Mouse (Mus musculus): ENCODE results near the gene Josd2. TPM values are rescaled to one million over a fixed set of nuclear protein-coding genes. Genes with fewer than 3 reads are reported as not detected.

Gene Josd2
- polyA plus RNA-seq (2012; rRNA removed): 70.6 and 118 TPM in 2 replicates

- DNase-seq (ENCODE audit: low read depth): peak; percentile 99
- TF ChIP-seq CTCF (IDR thresholded peaks at IDR 0.05; ENCODE audit: borderline replicate concordance, extremely low read depth, insufficient read depth, insufficient read length) (no peak), POLR2A (IDR thresholded peaks at IDR 0.05; ENCODE audit: borderline replicate concordance, extremely low read depth, insufficient read depth, insufficient read length, poor library complexity, severe bottlenecking) (peak; percentile 37; the same call in 1 of the 2 replicates)
Observed at GRCm38 (mm10) chr7:44467811-44468411, at the start of gene Josd2. Gene Josd2, plus strand, starts transcription at chr7:44467980.

- DNase-seq (ENCODE audit: low read depth): no peak
- TF ChIP-seq CTCF (IDR thresholded peaks at IDR 0.05; ENCODE audit: borderline replicate concordance, extremely low read depth, insufficient read depth, insufficient read length) (no peak), POLR2A (IDR thresholded peaks at IDR 0.05; ENCODE audit: borderline replicate concordance, extremely low read depth, insufficient read depth, insufficient read length, poor library complexity, severe bottlenecking) (no peak)
Observed at GRCm38 (mm10) chr7:44427666-44428065, 40.1 kb upstream of the Josd2 start.

GRCm38 (mm10) chr7:44428171-44428950 lies 39.4 kb upstream of the Josd2 start:
- peak; percentile 94 for DNase-seq (ENCODE audit: low read depth)
- TF ChIP-seq CTCF (IDR thresholded peaks at IDR 0.05; ENCODE audit: borderline replicate concordance, extremely low read depth, insufficient read depth, insufficient read length) (no peak), POLR2A (IDR thresholded peaks at IDR 0.05; ENCODE audit: borderline replicate concordance, extremely low read depth, insufficient read depth, insufficient read length, poor library complexity, severe bottlenecking) (no peak)

GRCm38 (mm10) chr7:44428968-44429521 lies 38.7 kb upstream of the Josd2 start, which contains the start of gene Lrrc4b:
Gene Lrrc4b, plus strand, starts transcription at chr7:44429018.
- DNase-seq (ENCODE audit: low read depth): peak; percentile 96
- TF ChIP-seq CTCF (IDR thresholded peaks at IDR 0.05; ENCODE audit: borderline replicate concordance, extremely low read depth, insufficient read depth, insufficient read length) (0 out of 2 replicates have a peak, but pooled peaks have one; percentile 5), POLR2A (IDR thresholded peaks at IDR 0.05; ENCODE audit: borderline replicate concordance, extremely low read depth, insufficient read depth, insufficient read length, poor library complexity, severe bottlenecking) (peak; percentile 85)

- no peak for TF ChIP-seq CTCF (IDR thresholded peaks at IDR 0.05; ENCODE audit: borderline replicate concordance, extremely low read depth, insufficient read depth, insufficient read length)
- TF ChIP-seq POLR2A (IDR thresholded peaks at IDR 0.05; ENCODE audit: borderline replicate concordance, extremely low read depth, insufficient read depth, insufficient read length, poor library complexity, severe bottlenecking): no peak
- DNase-seq (ENCODE audit: low read depth): peak; percentile 80
Observed at GRCm38 (mm10) chr7:44429534-44430488, 38.0 kb upstream of the Josd2 start.

- no peak for DNase-seq (ENCODE audit: low read depth)
- TF ChIP-seq POLR2A (IDR thresholded peaks at IDR 0.05; ENCODE audit: borderline replicate concordance, extremely low read depth, insufficient read depth, insufficient read length, poor library complexity, severe bottlenecking) (no peak), CTCF (IDR thresholded peaks at IDR 0.05; ENCODE audit: borderline replicate concordance, extremely low read depth, insufficient read depth, insufficient read length) (no peak)
Observed at GRCm38 (mm10) chr7:44432550-44432949, 35.2 kb upstream of the Josd2 start.

GRCm38 (mm10) chr7:44433371-44433770 lies 34.4 kb upstream of the Josd2 start:
- DNase-seq (ENCODE audit: low read depth): peak; percentile 91
- no peak for TF ChIP-seq CTCF (IDR thresholded peaks at IDR 0.05; ENCODE audit: borderline replicate concordance, extremely low read depth, insufficient read depth, insufficient read length)
- TF ChIP-seq POLR2A (IDR thresholded peaks at IDR 0.05; ENCODE audit: borderline replicate concordance, extremely low read depth, insufficient read depth, insufficient read length, poor library complexity, severe bottlenecking): no peak

GRCm38 (mm10) chr7:44434089-44434488 lies 33.7 kb upstream of the Josd2 start:
- no peak for TF ChIP-seq POLR2A (IDR thresholded peaks at IDR 0.05; ENCODE audit: borderline replicate concordance, extremely low read depth, insufficient read depth, insufficient read length, poor library complexity, severe bottlenecking)
- TF ChIP-seq CTCF (IDR thresholded peaks at IDR 0.05; ENCODE audit: borderline replicate concordance, extremely low read depth, insufficient read depth, insufficient read length): no peak
- DNase-seq (ENCODE audit: low read depth): no peak

- no peak for TF ChIP-seq CTCF (IDR thresholded peaks at IDR 0.05; ENCODE audit: borderline replicate concordance, extremely low read depth, insufficient read depth, insufficient read length)
- TF ChIP-seq POLR2A (IDR thresholded peaks at IDR 0.05; ENCODE audit: borderline replicate concordance, extremely low read depth, insufficient read depth, insufficient read length, poor library complexity, severe bottlenecking): no peak
Observed at GRCm38 (mm10) chr7:44435796-44436195, 32.0 kb upstream of the Josd2 start.

GRCm38 (mm10) chr7:44436267-44436666 lies 31.5 kb upstream of the Josd2 start:
- TF ChIP-seq POLR2A (IDR thresholded peaks at IDR 0.05; ENCODE audit: borderline replicate concordance, extremely low read depth, insufficient read depth, insufficient read length, poor library complexity, severe bottlenecking) (no peak), CTCF (IDR thresholded peaks at IDR 0.05; ENCODE audit: borderline replicate concordance, extremely low read depth, insufficient read depth, insufficient read length) (peak; percentile 51)
- DNase-seq (ENCODE audit: low read depth): peak; percentile 24

More at GRCm38 (mm10) chr7:44435796-44436195, 32.0 kb upstream of the Josd2 start:
- no peak for DNase-seq (ENCODE audit: low read depth)
